Mouse (Mus musculus) ES-E14 (cell line): ENCODE results near the gene Ube2z. TPM values are rescaled to one million over a fixed set of nuclear protein-coding genes. Genes with fewer than 3 reads are reported as not detected.

ENCODE experiments used
- DNase-seq: peaks from one replicate; pipeline ENCODE4 v3.0.0-alpha.2; 2013; ENCODE audit warnings: low read depth, low spot score
- H3K27ac ChIP-seq: 2 replicates; pipeline ENCODE4 v1.5.1; 2012; ENCODE audit warnings: low read depth, mild to moderate bottlenecking, low read length, moderate library complexity, mixed read lengths; ENCODE audit not compliant: poor library complexity, insufficient read depth, severe bottlenecking
- H3K36me3 ChIP-seq: 2 replicates; pipeline ENCODE4 v1.6.1; 2012; ENCODE audit warnings: mild to moderate bottlenecking, low read length, moderate library complexity, mixed read lengths; ENCODE audit not compliant: control insufficient read depth, poor library complexity, insufficient read depth, severe bottlenecking
- H3K4me1 ChIP-seq, 2 experiments: fragments of 150-350 bp in 1 of 2; sonication (generic) in 1 of 2; 2 replicates each; pipeline ENCODE4 v1.6.1; 2012; ENCODE audit warnings: low read length in 2 of 2, mild to moderate bottlenecking in 1 of 2, mixed read lengths in 1 of 2; ENCODE audit not compliant: control insufficient read depth in 2 of 2, insufficient read depth in 2 of 2, poor library complexity in 1 of 2
- H3K4me3 ChIP-seq, 2 experiments: fragments of 150-350 bp in 1 of 2; sonication (generic) in 1 of 2; 2 replicates each; pipeline ENCODE4 v1.5.1; 2012; ENCODE audit warnings: low read length in 2 of 2, low read depth in 1 of 2, mild to moderate bottlenecking in 1 of 2, mixed read lengths in 1 of 2; ENCODE audit not compliant: insufficient read depth in 1 of 2, poor library complexity in 1 of 2, severe bottlenecking in 1 of 2
- H3K9ac ChIP-seq: 2 replicates; pipeline ENCODE4 v1.6.1; 2012; ENCODE audit warnings: low read depth, mild to moderate bottlenecking, low read length, mixed read lengths; ENCODE audit not compliant: poor library complexity, insufficient read depth, severe bottlenecking
- H3K9me3 ChIP-seq: fragments of 150-350 bp; sonication (generic); 2 replicates; pipeline ENCODE4 v1.6.1; 2012; ENCODE audit warnings: low read depth, mild to moderate bottlenecking, low read length; ENCODE audit not compliant: control insufficient read depth, insufficient read depth
- CHD2 ChIP-seq: IDR thresholded peaks from 2 replicates; pipeline ENCODE4 v1.6.1; 2014; ENCODE audit warnings: mild to moderate bottlenecking, low read depth, low read length, inconsistent platforms
- HCFC1 ChIP-seq: IDR thresholded peaks from 2 replicates; pipeline ENCODE4 v1.6.1; 2012; ENCODE audit warnings: low read length, inconsistent platforms, borderline replicate concordance; ENCODE audit not compliant: insufficient read depth
- MAFK ChIP-seq: IDR thresholded peaks from 2 replicates; pipeline ENCODE4 v1.6.1; 2014; ENCODE audit warnings: mild to moderate bottlenecking, low read depth, low read length, inconsistent platforms; ENCODE audit not compliant: insufficient read depth
- ZC3H11A ChIP-seq: IDR thresholded peaks from 2 replicates; pipeline ENCODE4 v1.6.1; 2012; ENCODE audit warnings: low read depth, mild to moderate bottlenecking, inconsistent platforms, low read length, borderline replicate concordance
- ZNF384 ChIP-seq: IDR thresholded peaks from 2 replicates; pipeline ENCODE4 v1.6.1; 2012; ENCODE audit warnings: low read depth, low read length, inconsistent platforms
- in situ Hi-C, 2 experiments: fragments of 600-800 bp; cut with MboI; formaldehyde crosslinking; loops; one replicate each; pipeline ENCODE4 v1.15.1; 2025; ENCODE audit warnings: low sequenced_read_pairs in 2 of 2, inconsistent platforms in 1 of 2; ENCODE audit not compliant: unreplicated experiment in 2 of 2
- total RNA-seq: library from RNA; depleted of rRNA; stranded (reverse); fragments of 300-350 nt; gene quantifications from 2 replicates; pipeline ENCODE4 v1.2.3, GENCODE M21; 2012

Ube2z gene
- total RNA-seq, 1 experiment, result 75.9 TPM

- peak overlapping the region; percentile 94 for H3K9ac ChIP-seq
- DNase-seq, result no peak
- H3K27ac ChIP-seq, result peak overlapping the region; percentile 72; the same call in 1 of the 2 replicates
- TF ChIP-seq ZC3H11A (no peak), MAFK (no peak), ZNF384 (no peak), CHD2 (no peak), HCFC1 (no peak)
- H3K9me3 ChIP-seq, result no peaks in the 10 kb centered on the region
- in situ Hi-C loops, result no loop called here
- peaks cover 0 to 2% of the 10 kb centered on the region in 2 experiments; a peak in 1 of 4 replicates for H3K4me1 ChIP-seq
- H3K36me3 ChIP-seq, result peaks cover 16% of the 10 kb centered on the region
- H3K4me3 ChIP-seq, result peak overlapping the region; percentile 87 to 93
Measured at GRCm38 (mm10) chr11:96074351-96075176, 9.4 kb upstream of the Ube2z start.

GRCm38 (mm10) chr11:96073295-96073993, 8.3 kb upstream of the Ube2z start:
- no peak overlapping the region for H3K4me3 ChIP-seq
- H3K9me3 ChIP-seq, result no peaks in the 10 kb centered on the region
- H3K27ac ChIP-seq, result no peak overlapping the region
- H3K9ac ChIP-seq, result peak overlapping the region; percentile 94; the same call in 1 of the 2 replicates
- TF ChIP-seq ZNF384 (no peak), CHD2 (no peak), MAFK (no peak), HCFC1 (no peak), ZC3H11A (no peak)
- DNase-seq, result no peak
- peaks cover 0 to 2% of the 10 kb centered on the region in 2 experiments; a peak in 1 of 4 replicates for H3K4me1 ChIP-seq
- peaks cover 17% of the 10 kb centered on the region for H3K36me3 ChIP-seq
- in situ Hi-C loops, result no loop called here

- in situ Hi-C loops, result no loop called here
- no peak for DNase-seq
- Histone ChIP-seq H3K4me1 (peaks cover 0 to 2% of the 10 kb centered on the region in 2 experiments; a peak in 1 of 4 replicates), H3K9me3 (no peaks in the 10 kb centered on the region), H3K36me3 (peaks cover 18% of the 10 kb centered on the region), H3K4me3 (no peak overlapping the region), H3K9ac (no peak overlapping the region), H3K27ac (no peak overlapping the region)
- TF ChIP-seq HCFC1 (no peak), CHD2 (no peak), MAFK (no peak), ZC3H11A (no peak)
Measured at GRCm38 (mm10) chr11:96071013-96071412, 5.8 kb upstream of the Ube2z start.

GRCm38 (mm10) chr11:96070353-96070752, 5.2 kb upstream of the Ube2z start:
- peaks cover 0 to 2% of the 10 kb centered on the region in 2 experiments; a peak in 2 of 4 replicates for H3K4me1 ChIP-seq
- peaks cover 18% of the 10 kb centered on the region for H3K36me3 ChIP-seq
- no peak for TF ChIP-seq CHD2
- TF ChIP-seq MAFK, result no peak
- no peak for TF ChIP-seq ZC3H11A
- no peak for TF ChIP-seq ZNF384
- no peak for TF ChIP-seq HCFC1
- H3K4me3 ChIP-seq, result no peak overlapping the region
- DNase-seq, result no peak
- no peak overlapping the region for H3K9ac ChIP-seq
- no peak overlapping the region for H3K27ac ChIP-seq
- H3K9me3 ChIP-seq, result no peaks in the 10 kb centered on the region
- in situ Hi-C loops, result no loop called here

GRCm38 (mm10) chr11:96068231-96068630, 3.0 kb upstream of the Ube2z start:
- H3K9ac ChIP-seq, result no peak overlapping the region
- no peak overlapping the region for H3K4me3 ChIP-seq
- no peak overlapping the region for H3K27ac ChIP-seq
- peaks cover 13% of the 10 kb centered on the region for H3K36me3 ChIP-seq
- H3K9me3 ChIP-seq, result no peaks in the 10 kb centered on the region
- in situ Hi-C loops, result no loop called here
- TF ChIP-seq HCFC1 (no peak), ZNF384 (no peak), ZC3H11A (no peak)
- DNase-seq, result no peak
- no peaks in the 10 kb centered on the region; a peak in 2 of 4 replicates for H3K4me1 ChIP-seq
